Mouse (Mus musculus) C2C12 (cell line): ENCODE data around the gene Gm49358.

ENCODE experiments used
- CTCF ChIP-seq: IDR thresholded peaks from one replicate; pipeline ENCODE4 v1.5.1; 2011; ENCODE audit not compliant: control insufficient read depth, insufficient read depth, insufficient read length
- USF1 ChIP-seq: IDR thresholded peaks from one replicate; pipeline ENCODE4 v1.6.1; 2011; ENCODE audit warnings: low read depth, mild to moderate bottlenecking, control low read depth, moderate library complexity

GRCm38 (mm10) chr10:86819649-86820165 is 55.9 kb downstream of the Gm49358 start:
- no peak for TF ChIP-seq CTCF
- TF ChIP-seq USF1 = no peak
